Mouse (Mus musculus): ENCODE data around the gene Trim67.
A peak's percentile ranks its signal among the peaks of the same experiment; 100 is the strongest.

Trim67 gene

GRCm38 (mm10) chr8:124794486-124794780 lies 1.5 kb downstream of the Trim67 start:
- DNase-seq (ENCODE audit: low spot score): peak; percentile 81

GRCm38 (mm10) chr8:124795781-124796488 lies 3.0 kb downstream of the Trim67 start:
- no peak for DNase-seq (ENCODE audit: low spot score)

GRCm38 (mm10) chr8:124800542-124800941 lies 7.7 kb downstream of the Trim67 start:
- no peak for DNase-seq (ENCODE audit: low spot score)

- no peak for DNase-seq (ENCODE audit: low spot score)
These were observed 11.2 kb downstream of the Trim67 start for GRCm38 (mm10) chr8:124803824-124804702.

- DNase-seq (ENCODE audit: low spot score): no peak
These were observed 13.1 kb downstream of the Trim67 start for GRCm38 (mm10) chr8:124805990-124806389.

GRCm38 (mm10) chr8:124809419-124809818 lies 16.5 kb downstream of the Trim67 start:
- no peak for DNase-seq (ENCODE audit: low spot score)

GRCm38 (mm10) chr8:124810056-124810610 lies 17.2 kb downstream of the Trim67 start:
- DNase-seq (ENCODE audit: low spot score): peak; percentile 25

- DNase-seq (ENCODE audit: low spot score): no peak
These were observed 17.9 kb downstream of the Trim67 start for GRCm38 (mm10) chr8:124810689-124811394.

- no peak for DNase-seq (ENCODE audit: low spot score)
These were observed 20.4 kb downstream of the Trim67 start for GRCm38 (mm10) chr8:124813326-124813725.

GRCm38 (mm10) chr8:124815870-124816269 lies 23.0 kb downstream of the Trim67 start:
- DNase-seq (ENCODE audit: low spot score): no peak

- no peak for DNase-seq (ENCODE audit: low spot score)
These were observed 24.0 kb downstream of the Trim67 start for GRCm38 (mm10) chr8:124816866-124817265.

GRCm38 (mm10) chr8:124817361-124817760 lies 24.5 kb downstream of the Trim67 start:
- DNase-seq (ENCODE audit: low spot score): no peak

- no peak for DNase-seq (ENCODE audit: low spot score)
These were observed 26.8 kb downstream of the Trim67 start for GRCm38 (mm10) chr8:124819612-124820115.

- DNase-seq (ENCODE audit: low spot score): no peak
These were observed 27.2 kb downstream of the Trim67 start for GRCm38 (mm10) chr8:124820125-124820524.

GRCm38 (mm10) chr8:124823497-124823896 lies 30.6 kb downstream of the Trim67 start:
- DNase-seq (ENCODE audit: low spot score): no peak

- no peak for DNase-seq (ENCODE audit: low spot score)
These were observed 33.8 kb downstream of the Trim67 start for GRCm38 (mm10) chr8:124826658-124827057.

GRCm38 (mm10) chr8:124827387-124827786 lies 34.5 kb downstream of the Trim67 start:
- peak; percentile 91 for DNase-seq (ENCODE audit: low spot score)

- no peak for DNase-seq (ENCODE audit: low spot score)
These were observed 35.8 kb downstream of the Trim67 start for GRCm38 (mm10) chr8:124828561-124829240.

GRCm38 (mm10) chr8:124830050-124830449 lies 37.2 kb downstream of the Trim67 start:
- DNase-seq (ENCODE audit: low spot score): no peak

GRCm38 (mm10) chr8:124831531-124831930 lies 38.6 kb downstream of the Trim67 start:
- DNase-seq (ENCODE audit: low spot score): no peak

- DNase-seq (ENCODE audit: low spot score): no peak
These were observed 39.0 kb downstream of the Trim67 start for GRCm38 (mm10) chr8:124831941-124832340.

All from retina, embryonic 14.5 days (tissue).